Mouse (Mus musculus) layer of hippocampus, postnatal 25 days (tissue): ENCODE measurements at regions not wholly inside any gene's neighbourhood (a gene's known extent, or its start where the extent isn't known, plus 50 kb on each side); places are given as distances from the start of the nearest gene placed in this dataset.

Experiments
- DNase-seq, 2 experiments: peaks; one replicate each; pipeline ENCODE4 v3.0.0; 2022; ENCODE audit warnings: mixed read lengths in 2 of 2, low spot score in 1 of 2; ENCODE audit errors: extremely low spot score in 1 of 2

DNA sequence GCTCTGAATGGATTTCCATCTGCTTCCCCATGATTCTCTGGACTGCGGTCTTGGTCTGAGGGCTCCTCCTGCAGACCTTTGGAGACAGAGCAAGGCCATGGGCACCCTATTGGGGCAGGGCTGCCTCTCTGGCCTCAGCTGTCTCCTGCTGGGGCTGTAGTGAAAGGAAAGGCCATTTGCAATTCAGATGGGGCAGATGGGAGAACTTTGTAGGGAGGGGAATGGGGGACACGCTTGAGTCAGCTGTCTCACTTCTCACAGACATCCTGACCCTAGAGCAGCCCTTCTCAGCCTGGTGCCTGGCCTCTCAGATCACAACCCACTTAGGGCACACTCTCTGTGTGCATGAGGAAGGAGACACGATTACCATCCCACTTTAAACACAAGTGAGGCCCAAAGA is 60.3 kb upstream of the Lhx1 start:
- DNase-seq, result no peak

DNA sequence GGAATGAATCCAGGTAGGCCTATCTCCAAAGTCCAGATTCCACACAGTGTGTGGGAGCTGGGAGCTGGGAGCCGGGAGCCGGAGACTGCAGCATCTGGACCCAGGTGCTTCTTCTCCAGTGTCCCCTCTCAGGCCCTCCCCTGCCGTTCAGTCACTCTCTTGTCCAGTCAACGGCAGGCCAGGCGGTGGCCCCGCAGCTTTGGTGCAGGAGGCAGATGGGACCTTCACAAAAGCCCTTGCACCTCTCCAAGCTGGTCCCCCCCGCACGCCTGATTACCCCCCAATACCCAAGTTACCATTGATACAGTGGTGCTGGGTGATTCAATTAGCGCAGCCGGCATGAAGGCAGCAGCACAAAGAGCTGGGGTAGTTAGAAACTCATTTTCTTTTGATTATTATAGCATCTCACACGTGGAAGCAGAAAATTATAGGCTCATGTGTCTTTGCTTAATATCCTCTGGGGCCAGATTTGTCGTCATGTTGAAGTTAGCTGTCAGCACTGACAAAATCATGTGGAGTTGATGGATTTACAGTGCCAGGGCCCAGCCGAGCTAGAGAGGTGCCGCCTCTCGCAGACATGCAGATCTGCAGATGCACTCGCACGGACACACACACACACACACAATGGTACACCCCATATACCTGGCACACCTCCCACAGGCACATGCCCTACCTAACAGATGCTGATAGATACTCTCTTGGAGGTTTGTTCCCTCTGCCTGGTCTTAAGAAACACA is 53.6 kb upstream of the Lhx1 start:
- DNase-seq, result no peak
